Comparison of ENCODE assay signal across 9 mouse cellular contexts in the genomic region with DNA sequence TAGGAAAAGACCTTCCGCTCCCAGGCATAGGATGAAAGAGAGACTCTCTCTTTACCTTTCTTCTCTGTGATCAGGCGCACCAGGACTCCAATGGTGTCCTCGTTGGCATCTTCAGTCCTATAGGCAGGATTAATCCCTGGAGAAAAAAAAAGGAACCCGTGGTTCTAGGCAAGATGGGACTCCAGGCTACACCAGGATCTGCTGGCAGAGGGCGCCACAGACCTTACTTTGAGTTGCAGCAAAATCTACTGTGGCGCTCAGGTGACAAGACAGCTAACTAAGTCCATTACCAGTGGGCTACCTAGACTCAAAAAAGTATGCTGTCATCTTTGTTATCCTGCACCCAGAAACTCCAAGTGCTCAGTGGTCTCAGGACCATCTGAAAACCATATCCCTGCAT. TPM values are rescaled to one million over a fixed set of nuclear protein-coding genes. Genes with fewer than 3 reads are reported as not detected.
DNase-seq lines count a peak whose midpoint lies in the region; ATAC-seq and TF ChIP-seq lines count a peak whose summit lies in the region.
"Had no signal": no experiment of that assay in that cellular context is flagged by ENCODE, and none has a peak within 500 bp of the region (broad histone marks: within the 10 kb centered on the region; RNA-seq: fewer than 3 reads in every experiment).

No protein-coding gene starts in this region.

- no peaks in the 10 kb centered on the region for H3K36me3 ChIP-seq in forebrain, embryonic 14.5 days (ENCODE audit: control insufficient read depth, insufficient read depth, low read length)
- H3K36me3 ChIP-seq in forebrain, embryonic 13.5 days (ENCODE audit: poor library complexity, severe bottlenecking) = no peaks in the 10 kb centered on the region

- H3K4me2 ChIP-seq in forebrain, embryonic 14.5 days (ENCODE audit: low read length) = no peak overlapping the region
- no peak overlapping the region for H3K4me2 ChIP-seq in forebrain, embryonic 13.5 days

- no peak for ATAC-seq in forebrain, embryonic 14.5 days
- no peak for ATAC-seq in forebrain, embryonic 13.5 days
- ATAC-seq in CD4-positive, CD25-positive, alpha-beta regulatory T cell, adult 4 months = peak; percentile 61
- ATAC-seq in megakaryocyte, adult 5-6 weeks (ENCODE audit: poor library complexity, severe bottlenecking) = 0 out of 2 replicates have a peak, but pooled peaks have one; percentile 33
- ATAC-seq: Patski had no signal

- no peak overlapping the region for H3K9ac ChIP-seq in forebrain, embryonic 14.5 days (ENCODE audit: low read length)
- no peak overlapping the region for H3K9ac ChIP-seq in forebrain, embryonic 13.5 days

- H3K27me3 ChIP-seq in forebrain, embryonic 14.5 days (replicated peaks; ENCODE audit: control insufficient read depth, insufficient read depth, low read length) = no peaks in the 10 kb centered on the region
- H3K27me3 ChIP-seq in forebrain, embryonic 13.5 days = no peaks in the 10 kb centered on the region
- H3K27me3 ChIP-seq: Patski had no signal

- H3K9me3 ChIP-seq in forebrain, embryonic 14.5 days (replicated peaks; ENCODE audit: control insufficient read depth, low read length) = no peaks in the 10 kb centered on the region
- H3K9me3 ChIP-seq in forebrain, embryonic 13.5 days (replicated peaks) = no peaks in the 10 kb centered on the region

- TF ChIP-seq POLR2A in brain, embryonic 14.5 days (IDR thresholded peaks at IDR 0.05; ENCODE audit: borderline replicate concordance, extremely low read depth, insufficient read depth, insufficient read length, poor library complexity, severe bottlenecking) = no peak

- H3K4me3 ChIP-seq in forebrain, embryonic 14.5 days (ENCODE audit: low read depth, low read length) = no peak overlapping the region
- no peak overlapping the region for H3K4me3 ChIP-seq in forebrain, embryonic 13.5 days

- 0 out of 2 replicates have a peak, but pooled peaks cover 3% of the 10 kb centered on the region for H3K4me1 ChIP-seq in forebrain, embryonic 14.5 days (ENCODE audit: control insufficient read depth, insufficient read depth, low read length)
- H3K4me1 ChIP-seq in forebrain, embryonic 13.5 days = peaks cover 24% of the 10 kb centered on the region

- peak; percentile 67 for DNase-seq in forebrain, embryonic 14.5 days (ENCODE audit: low spot score)
- DNase-seq in brain, embryonic 14.5 days (ENCODE audit: low read depth) = peak; percentile 73
- peak; percentile 75 for DNase-seq in gastrocnemius, adult 18-20 months (ENCODE audit: low spot score)
- peak; percentile 70 to 91 for DNase-seq in layer of hippocampus, postnatal 25 days (ENCODE audit: extremely low spot score in 1 of 2, low spot score in 1 of 2)
- peak; percentile 62 to 72 for DNase-seq in spleen, postnatal 14 days (ENCODE audit: low spot score in 2 of 2)

- 23% methylated on average over 6 of the region's 6 CpGs for WGBS in forebrain, embryonic 14.5 days
- 25% methylated on average over 6 of the region's 6 CpGs for whole genome bisulfite sequencing in forebrain, embryonic 13.5 days

- no peak overlapping the region for H3K27ac ChIP-seq in forebrain, embryonic 14.5 days (ENCODE audit: low read depth, low read length)
- no peak overlapping the region for H3K27ac ChIP-seq in forebrain, embryonic 13.5 days

- TF ChIP-seq CTCF in brain, embryonic 14.5 days (IDR thresholded peaks at IDR 0.05; ENCODE audit: borderline replicate concordance, extremely low read depth, insufficient read depth, insufficient read length) = peak; percentile 70

RNA-seq across cellular contexts. Expression of gene Relt, which starts 14.5 kb away (rescaled TPM):
- polyA plus RNA-seq in forebrain, embryonic 14.5 days (2014; fragmentation: Nextera tagmentation; extraction: Ambion mirVana) = 2.6 TPM in 2 replicates
- 2.4 and 3.1 TPM in 2 replicates for polyA plus RNA-seq in forebrain, embryonic 13.5 days (2015; fragmentation: Nextera tagmentation; extraction: Ambion mirVana)
- 10 to 100 TPM; 16.4 to 24.4 TPM for polyA plus RNA-seq in CD4-positive, CD25-positive, alpha-beta regulatory T cell, adult 4 months (2017; shearing (Covaris generic))
- 6.2 and 7.2 TPM in 2 replicates for polyA plus RNA-seq in brain, embryonic 14.5 days (2012; rRNA removed)
- total RNA-seq in gastrocnemius, adult 18-20 months (2021) = 10 to 100 TPM; 15.5 to 23.8 TPM
- total RNA-seq in layer of hippocampus, postnatal 25 days (2021) = 10 to 100 TPM; 10.1 to 10.4 TPM
- total RNA-seq in megakaryocyte, adult 5-6 weeks (2015) = 23.9 and 27.2 TPM in 2 replicates
- 45.0 and 58.3 TPM in 2 replicates for total RNA-seq in megakaryocyte, adult 5-6 weeks (2017)

Comparison
In these comparisons a context has a peak if more than half of its experiments do, and no peak if none do; other contexts are left out.
1. ATAC-seq: peak in CD4-positive, CD25-positive, alpha-beta regulatory T cell, adult 4 months (single experiment) and megakaryocyte, adult 5-6 weeks (single experiment); none in forebrain, embryonic 14.5 days (single experiment) and forebrain, embryonic 13.5 days (single experiment).
2. Peak in every context shown above with its lines, with median percentiles within 50 percentile points of each other: DNase-seq.